Mouse (Mus musculus): ENCODE results near the gene Timp4. TPM values are rescaled to one million over a fixed set of nuclear protein-coding genes. Genes with fewer than 3 reads are reported as not detected.

Gene Timp4
- 0.15 and 0.36 TPM in 2 replicates for polyA plus RNA-seq (2015; fragmentation: Nextera tagmentation; extraction: Ambion mirVana)

- Histone ChIP-seq H3K9me3 (replicated peaks; ENCODE audit: low read length) (no peaks in the 10 kb centered on the region), H3K27ac (no peak within 1 kb of the TSS)
- TF ChIP-seq CTCF (IDR thresholded peaks at IDR 0.05; ENCODE audit: low read depth), result no peak
These were observed at the start of gene Timp4 for GRCm38 (mm10) chr6:115252099-115252873. Timp4 (minus strand) TSS chr6:115252205.

GRCm38 (mm10) chr6:115293877-115294276 is 41.9 kb upstream of the Timp4 start:
- no peak overlapping the region for H3K9ac ChIP-seq (ENCODE audit: low read depth, low read length)
- H3K9me3 ChIP-seq (replicated peaks; ENCODE audit: low read length), result no peaks in the 10 kb centered on the region
- 88% methylated on average over 2 of the region's 2 CpGs for WGBS
- no peaks in the 10 kb centered on the region for H3K27me3 ChIP-seq (ENCODE audit: insufficient read depth, low read length)
- H3K27ac ChIP-seq, result no peak overlapping the region
- H3K4me3 ChIP-seq (replicated peaks; ENCODE audit: low read depth, low read length), result no peak overlapping the region
- DNase-seq (ENCODE audit: low spot score), result no peak
- ATAC-seq (replicated peaks; ENCODE audit: low FRiP score, low read depth), result no peak
- TF ChIP-seq CTCF (IDR thresholded peaks at IDR 0.05; ENCODE audit: low read depth), result no peak
- no peak overlapping the region for H3K4me2 ChIP-seq (ENCODE audit: low read length)
- no peaks in the 10 kb centered on the region for H3K36me3 ChIP-seq (ENCODE audit: insufficient read depth, low read length)
- 0 out of 2 replicates have a peak, but pooled peaks cover 4% of the 10 kb centered on the region for H3K4me1 ChIP-seq (replicated peaks; ENCODE audit: insufficient read depth, low read length)

More at GRCm38 (mm10) chr6:115252099-115252873, at the start of gene Timp4:
- Histone ChIP-seq H3K36me3 (ENCODE audit: insufficient read depth, low read length) (no peaks in the 10 kb centered on the region), H3K9ac (ENCODE audit: low read depth, low read length) (no peak within 1 kb of the TSS), H3K27me3 (ENCODE audit: insufficient read depth, low read length) (no peaks in the 10 kb centered on the region), H3K4me2 (ENCODE audit: low read length) (peak within 1 kb of the TSS; percentile 44), H3K4me3 (replicated peaks; ENCODE audit: low read depth, low read length) (no peak within 1 kb of the TSS; the same call in 1 of the 2 replicates), H3K4me1 (replicated peaks; ENCODE audit: insufficient read depth, low read length) (peaks cover 5% of the 10 kb centered on the region; the same call in 1 of the 2 replicates)
- ATAC-seq (replicated peaks; ENCODE audit: low FRiP score, low read depth) (no peak), DNase-seq (ENCODE audit: low spot score) (peak; percentile 32)
- WGBS, result 39% methylated on average over 9 of the region's 10 CpGs

- Histone ChIP-seq H3K4me1 (replicated peaks; ENCODE audit: insufficient read depth, low read length) (0 out of 2 replicates have a peak, but pooled peaks cover 4% of the 10 kb centered on the region), H3K36me3 (ENCODE audit: insufficient read depth, low read length) (no peaks in the 10 kb centered on the region), H3K9me3 (replicated peaks; ENCODE audit: low read length) (no peaks in the 10 kb centered on the region), H3K4me3 (replicated peaks; ENCODE audit: low read depth, low read length) (no peak overlapping the region), H3K9ac (ENCODE audit: low read depth, low read length) (no peak overlapping the region), H3K4me2 (ENCODE audit: low read length) (no peak overlapping the region), H3K27ac (no peak overlapping the region), H3K27me3 (ENCODE audit: insufficient read depth, low read length) (no peaks in the 10 kb centered on the region)
- TF ChIP-seq CTCF (IDR thresholded peaks at IDR 0.05; ENCODE audit: low read depth), result no peak
- ATAC-seq (replicated peaks; ENCODE audit: low FRiP score, low read depth) (no peak), DNase-seq (ENCODE audit: low spot score) (peak; percentile 25)
- WGBS, result 65% methylated on average over 6 of the region's 6 CpGs
These were observed 40.6 kb upstream of the Timp4 start for GRCm38 (mm10) chr6:115292621-115293020.

GRCm38 (mm10) chr6:115291823-115292222 is 39.8 kb upstream of the Timp4 start:
- Histone ChIP-seq H3K4me3 (replicated peaks; ENCODE audit: low read depth, low read length) (no peak overlapping the region), H3K36me3 (ENCODE audit: insufficient read depth, low read length) (no peaks in the 10 kb centered on the region), H3K4me1 (replicated peaks; ENCODE audit: insufficient read depth, low read length) (0 out of 2 replicates have a peak, but pooled peaks cover 4% of the 10 kb centered on the region), H3K9me3 (replicated peaks; ENCODE audit: low read length) (no peaks in the 10 kb centered on the region), H3K4me2 (ENCODE audit: low read length) (no peak overlapping the region), H3K9ac (ENCODE audit: low read depth, low read length) (no peak overlapping the region), H3K27me3 (ENCODE audit: insufficient read depth, low read length) (no peaks in the 10 kb centered on the region), H3K27ac (no peak overlapping the region)
- DNase-seq (ENCODE audit: low spot score), result no peak
- ATAC-seq (replicated peaks; ENCODE audit: low FRiP score, low read depth), result no peak
- TF ChIP-seq CTCF (IDR thresholded peaks at IDR 0.05; ENCODE audit: low read depth), result no peak
- WGBS, result 92% methylated on average over 6 of the region's 6 CpGs

GRCm38 (mm10) chr6:115291068-115291467 is 39.1 kb upstream of the Timp4 start:
- no peaks in the 10 kb centered on the region for H3K36me3 ChIP-seq (ENCODE audit: insufficient read depth, low read length)
- no peak overlapping the region for H3K9ac ChIP-seq (ENCODE audit: low read depth, low read length)
- ATAC-seq (replicated peaks; ENCODE audit: low FRiP score, low read depth) (no peak), DNase-seq (ENCODE audit: low spot score) (no peak)
- H3K27ac ChIP-seq, result no peak overlapping the region
- no peak overlapping the region for H3K4me2 ChIP-seq (ENCODE audit: low read length)
- 0 out of 2 replicates have a peak, but pooled peaks cover 4% of the 10 kb centered on the region for H3K4me1 ChIP-seq (replicated peaks; ENCODE audit: insufficient read depth, low read length)
- H3K27me3 ChIP-seq (ENCODE audit: insufficient read depth, low read length), result no peaks in the 10 kb centered on the region
- H3K4me3 ChIP-seq (replicated peaks; ENCODE audit: low read depth, low read length), result no peak overlapping the region
- WGBS, result 75% methylated on average over 2 of the region's 2 CpGs
- TF ChIP-seq CTCF (IDR thresholded peaks at IDR 0.05; ENCODE audit: low read depth), result no peak
- H3K9me3 ChIP-seq (replicated peaks; ENCODE audit: low read length), result no peaks in the 10 kb centered on the region

- no peak overlapping the region for H3K4me3 ChIP-seq (replicated peaks; ENCODE audit: low read depth, low read length)
- H3K27me3 ChIP-seq (ENCODE audit: insufficient read depth, low read length), result no peaks in the 10 kb centered on the region
- 71% methylated on average over 5 of the region's 5 CpGs for WGBS
- no peak overlapping the region for H3K27ac ChIP-seq
- TF ChIP-seq CTCF (IDR thresholded peaks at IDR 0.05; ENCODE audit: low read depth), result no peak
- no peaks in the 10 kb centered on the region for H3K36me3 ChIP-seq (ENCODE audit: insufficient read depth, low read length)
- DNase-seq (ENCODE audit: low spot score) (no peak), ATAC-seq (replicated peaks; ENCODE audit: low FRiP score, low read depth) (no peak)
- H3K4me2 ChIP-seq (ENCODE audit: low read length), result no peak overlapping the region
- 0 out of 2 replicates have a peak, but pooled peaks cover 4% of the 10 kb centered on the region for H3K4me1 ChIP-seq (replicated peaks; ENCODE audit: insufficient read depth, low read length)
- H3K9me3 ChIP-seq (replicated peaks; ENCODE audit: low read length), result no peaks in the 10 kb centered on the region
- H3K9ac ChIP-seq (ENCODE audit: low read depth, low read length), result no peak overlapping the region
These were observed 38.6 kb upstream of the Timp4 start for GRCm38 (mm10) chr6:115290561-115290960.
